27 mouse cellular contexts compared by ENCODE assay signal in the genomic region with DNA sequence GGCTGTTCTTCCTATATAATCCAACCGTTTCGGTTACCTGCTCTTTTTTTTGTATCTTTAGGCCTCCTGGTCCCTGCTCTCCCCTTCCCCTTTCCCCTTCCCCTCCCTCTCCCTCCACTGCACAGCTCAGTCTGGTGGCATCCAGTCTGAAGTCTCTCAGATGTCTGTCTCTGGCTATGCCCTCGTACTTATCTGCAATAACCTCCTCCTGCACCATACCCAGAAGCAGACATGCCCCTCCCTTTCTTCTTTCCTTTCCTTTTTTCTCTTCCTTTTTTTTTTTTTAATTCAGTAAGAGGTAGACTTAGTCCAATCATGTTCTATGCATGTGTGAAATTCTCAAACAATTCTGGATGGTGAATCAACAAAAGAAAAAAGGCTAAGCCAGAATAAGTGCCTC. TPM values are rescaled to one million over a fixed set of nuclear protein-coding genes. Genes with fewer than 3 reads are reported as not detected.
DNase-seq lines count a peak whose midpoint lies in the region; ATAC-seq and TF ChIP-seq lines count a peak whose summit lies in the region.
"Had no signal": no experiment of that assay in that cellular context is flagged by ENCODE, and none has a peak within 500 bp of the region (broad histone marks: within the 10 kb centered on the region; RNA-seq: fewer than 3 reads in every experiment).

No protein-coding gene starts in this region.

- no peak overlapping the region for H3K27ac ChIP-seq in CH12.LX (ENCODE audit: insufficient read depth, low read depth)
- peak overlapping the region; percentile 77 for H3K27ac ChIP-seq in liver, embryonic 12.5 days
- 0 out of 2 replicates have a peak overlapping the region, but pooled peaks have one; percentile 35 for H3K27ac ChIP-seq in liver, postnatal 0 days (ENCODE audit: low read depth)
- H3K27ac ChIP-seq: embryonic facial prominence, embryonic 10.5 days; embryonic facial prominence, embryonic 15.5 days; forebrain, embryonic 10.5 days; forebrain, embryonic 15.5 days; hindbrain, embryonic 13.5 days; left cerebral cortex, adult 2 months; limb, embryonic 13.5 days; midbrain, embryonic 12.5 days; neural tube, embryonic 13.5 days; stomach, postnatal 0 days had no signal

- ATAC-seq in liver, embryonic 12.5 days: peak; percentile 74
- no peak for ATAC-seq in liver, postnatal 0 days
- ATAC-seq: forebrain, embryonic 15.5 days; intestine, postnatal 0 days had no signal

- no peaks in the 10 kb centered on the region for H3K36me3 ChIP-seq in CH12.LX (replicated peaks in 1 of 2; ENCODE audit: control insufficient read depth in 1 of 2, insufficient read depth in 1 of 2, low read length in 1 of 2)
- peaks cover 25% of the 10 kb centered on the region for H3K36me3 ChIP-seq in erythroblast, embryonic 14.5 days (ENCODE audit: control insufficient read depth)
- no peaks in the 10 kb centered on the region for H3K36me3 ChIP-seq in liver, embryonic 12.5 days
- H3K36me3 ChIP-seq in liver, postnatal 0 days (replicated peaks; ENCODE audit: insufficient read depth, low read length): no peaks in the 10 kb centered on the region
- H3K36me3 ChIP-seq: embryonic facial prominence, embryonic 10.5 days; embryonic facial prominence, embryonic 15.5 days; forebrain, embryonic 10.5 days; forebrain, embryonic 15.5 days; hindbrain, embryonic 13.5 days; limb, embryonic 13.5 days; midbrain, embryonic 12.5 days; neural tube, embryonic 13.5 days had no signal

- H3K4me3 ChIP-seq in CH12.LX (replicated peaks in 1 of 3; ENCODE audit: low read depth in 2 of 3, low read length in 2 of 3, poor library complexity in 1 of 3): no peak overlapping the region
- peak overlapping the region; percentile 12 for H3K4me3 ChIP-seq in erythroblast, embryonic 14.5 days (replicated peaks)
- no peak overlapping the region for H3K4me3 ChIP-seq in liver, embryonic 12.5 days
- H3K4me3 ChIP-seq in liver, postnatal 0 days (ENCODE audit: low read depth, low read length): no peak overlapping the region
- H3K4me3 ChIP-seq: embryonic facial prominence, embryonic 10.5 days; embryonic facial prominence, embryonic 15.5 days; forebrain, embryonic 10.5 days; forebrain, embryonic 15.5 days; hindbrain, embryonic 13.5 days; left cerebral cortex, adult 2 months; limb, embryonic 13.5 days; midbrain, embryonic 12.5 days; myocyte; neural tube, embryonic 13.5 days had no signal

- no peak overlapping the region for H3K4me2 ChIP-seq in CH12.LX (ENCODE audit: insufficient read depth, low read depth, poor library complexity, severe bottlenecking)
- peak overlapping the region; percentile 16 for H3K4me2 ChIP-seq in liver, embryonic 12.5 days
- H3K4me2 ChIP-seq in liver, postnatal 0 days (ENCODE audit: low read depth, low read length): peak overlapping the region; percentile 39; the same call in 1 of the 2 replicates
- H3K4me2 ChIP-seq: embryonic facial prominence, embryonic 15.5 days; forebrain, embryonic 15.5 days; hindbrain, embryonic 13.5 days; limb, embryonic 13.5 days; midbrain, embryonic 12.5 days; neural tube, embryonic 13.5 days had no signal

- dilution Hi-C loops in CH12.LX (cut with MboI; ENCODE audit: extremely low pct_ligation_motif_present, extremely low pct_unique_long_range_greater_than_20kb, low sequenced_read_pairs): no loop called here

- DNase-seq in CH12.LX (ENCODE audit: extremely low read depth): no peak
- DNase-seq in liver, postnatal 0 days: no peak
- no peak for DNase-seq in kidney, adult 11 months
- DNase-seq in c-Kit-positive CD71-positive TER-119-positive erythroid progenitor cells, embryonic 14.5 days (ENCODE audit: low spot score): no peak
- DNase-seq in heart, postnatal 10 days: no peak
- DNase-seq in layer of hippocampus, postnatal 10 days (ENCODE audit: low spot score in 2 of 2): no peak
- DNase-seq: adrenal gland, postnatal 25 days; cerebellum, adult 18-20 months; cerebellum, postnatal 10 days; kidney, postnatal 14 days; lung, adult 2 months; lung, postnatal 14 days; right cerebral cortex, postnatal 4 days had no signal

- in situ Hi-C loops in CH12.LX (cut with MboI; ENCODE audit: low pct_ligation_motif_present, low pct_unique_long_range_greater_than_20kb, low sequenced_read_pairs): no loop called here

- peaks cover 1% of the 10 kb centered on the region for H3K27me3 ChIP-seq in CH12.LX (replicated peaks)
- H3K27me3 ChIP-seq in erythroblast, embryonic 14.5 days (ENCODE audit: control insufficient read depth): no peaks in the 10 kb centered on the region
- no peaks in the 10 kb centered on the region for H3K27me3 ChIP-seq in liver, embryonic 12.5 days (replicated peaks)
- no peaks in the 10 kb centered on the region for H3K27me3 ChIP-seq in liver, postnatal 0 days (ENCODE audit: insufficient read depth, low read length)
- H3K27me3 ChIP-seq: embryonic facial prominence, embryonic 15.5 days; forebrain, embryonic 15.5 days; hindbrain, embryonic 13.5 days; limb, embryonic 13.5 days; midbrain, embryonic 12.5 days; neural tube, embryonic 13.5 days had no signal

- H3K9ac ChIP-seq in CH12.LX (ENCODE audit: insufficient read depth, low read depth): no peak overlapping the region
- peak overlapping the region; percentile 42 for H3K9ac ChIP-seq in liver, embryonic 12.5 days
- peak overlapping the region; percentile 52 for H3K9ac ChIP-seq in liver, postnatal 0 days (replicated peaks)
- H3K9ac ChIP-seq: embryonic facial prominence, embryonic 15.5 days; forebrain, embryonic 15.5 days; hindbrain, embryonic 13.5 days; limb, embryonic 13.5 days; midbrain, embryonic 12.5 days; neural tube, embryonic 13.5 days had no signal

- intact Hi-C loops in heart, postnatal 10 days (cut with DNase I): no loop called here

- TF ChIP-seq RAD21 in CH12.LX (IDR thresholded peaks at IDR 0.05; ENCODE audit: low read depth, low read length): no peak

- no peaks in the 10 kb centered on the region for H3K79me2 ChIP-seq in CH12.LX (replicated peaks; ENCODE audit: control insufficient read depth, extremely low read depth, insufficient read depth, poor library complexity, severe bottlenecking)

- TF ChIP-seq CTCF in CH12.LX (conservative IDR thresholded peaks at IDR 0.05 in 1 of 2, IDR thresholded peaks at IDR 0.05 in 1 of 2; ENCODE audit: low read depth in 2 of 2, low read length in 2 of 2): no peak
- no peak for TF ChIP-seq CTCF in liver, postnatal 0 days (IDR thresholded peaks at IDR 0.05; ENCODE audit: low read depth)

- peaks cover 2 to 60% of the 10 kb centered on the region in 2 experiments; a peak in 2 of 4 replicates for H3K4me1 ChIP-seq in CH12.LX (ENCODE audit: control insufficient read depth in 1 of 2, insufficient read depth in 2 of 2)
- H3K4me1 ChIP-seq in erythroblast, embryonic 14.5 days (ENCODE audit: control insufficient read depth): peaks cover 94% of the 10 kb centered on the region
- peaks cover 86% of the 10 kb centered on the region for H3K4me1 ChIP-seq in liver, embryonic 12.5 days
- H3K4me1 ChIP-seq in liver, postnatal 0 days (ENCODE audit: insufficient read depth): peaks cover 50% of the 10 kb centered on the region
- H3K4me1 ChIP-seq: embryonic facial prominence, embryonic 10.5 days; forebrain, embryonic 15.5 days; hindbrain, embryonic 13.5 days; limb, embryonic 13.5 days; midbrain, embryonic 12.5 days had no signal

- no peak for TF ChIP-seq POLR2A in CH12.LX (IDR thresholded peaks at IDR 0.05; ENCODE audit: low read depth, low read length)

- no peaks in the 10 kb centered on the region for H3K9me3 ChIP-seq in CH12.LX (replicated peaks; ENCODE audit: low read length)
- H3K9me3 ChIP-seq in erythroblast, embryonic 14.5 days (ENCODE audit: control insufficient read depth, low read length): peaks cover 7% of the 10 kb centered on the region
- H3K9me3 ChIP-seq in liver, embryonic 12.5 days (replicated peaks): no peaks in the 10 kb centered on the region
- no peaks in the 10 kb centered on the region for H3K9me3 ChIP-seq in liver, postnatal 0 days (ENCODE audit: low read length)
- H3K9me3 ChIP-seq: embryonic facial prominence, embryonic 10.5 days; embryonic facial prominence, embryonic 15.5 days; forebrain, embryonic 10.5 days; forebrain, embryonic 15.5 days; hindbrain, embryonic 13.5 days; limb, embryonic 13.5 days; midbrain, embryonic 12.5 days; neural tube, embryonic 13.5 days had no signal

- 51% methylated on average over 3 of the region's 3 CpGs for WGBS in liver, embryonic 12.5 days (ENCODE audit: insufficient replicate concordance)
- 46% methylated on average over 3 of the region's 3 CpGs for WGBS in liver, postnatal 0 days (ENCODE audit: insufficient replicate concordance)

- TF ChIP-seq EP300 in CH12.LX (IDR thresholded peaks at IDR 0.05; ENCODE audit: low read length): no peak
- TF ChIP-seq EP300 in liver, postnatal 0 days (IDR thresholded peaks at IDR 0.05; ENCODE audit: low read depth): no peak

TF ChIP-seq in CH12.LX, 34 proteins besides CTCF, POLR2A, EP300 and RAD21:
- TF ChIP-seq CHD2 (IDR thresholded peaks at IDR 0.05; ENCODE audit: low read length) (no peak), ZNF384 (IDR thresholded peaks at IDR 0.05; ENCODE audit: low read depth, low read length) (0 out of 2 replicates have a peak, but pooled peaks have one; percentile 16)

RNA-seq across cellular contexts. Expression of a gene that starts 48.1 kb away (rescaled TPM):
- total RNA-seq in CH12.LX (2012; rRNA removed) (113 and 140 TPM in 2 replicates), CH12.LX (2014; rRNA removed) (143 and 169 TPM in 2 replicates)
- 156 and 169 TPM in 2 replicates for polyA plus RNA-seq in CH12.LX (2012; ENCODE audit: insufficient read length, low read depth)
- polyA plus RNA-seq in erythroblast, embryonic 14.5 days (2012): 6.0 and 6.8 TPM in 2 replicates
- polyA plus RNA-seq in liver, embryonic 12.5 days (2016; fragmentation: Nextera tagmentation; extraction: Ambion mirVana): 32.9 and 33.5 TPM in 2 replicates
- 15.8 and 17.7 TPM in 2 replicates for polyA plus RNA-seq in liver, postnatal 0 days (2015; fragmentation: Nextera tagmentation; extraction: Ambion mirVana)
- 10 to 100 TPM; 73.7 to 79.0 TPM for total RNA-seq in heart, postnatal 10 days (2021)
- 100 to 1,000 TPM; 153 to 157 TPM for total RNA-seq in layer of hippocampus, postnatal 10 days (2021)
